Mouse (Mus musculus): Measurements from ENCODE around the gene Fmr1. TPM values are rescaled to one million over a fixed set of nuclear protein-coding genes. Genes with fewer than 3 reads are reported as not detected.

The Fmr1 gene
- 63.3 TPM for polyA plus RNA-seq (2017; shearing (Covaris generic))

GRCm38 (mm10) chrX:68678333-68678740 lies at the start of gene Fmr1:
Fmr1 (plus strand) TSS chrX:68678541.

GRCm38 (mm10) chrX:68761606-68762005 lies 83.3 kb downstream of the Fmr1 start, which contains the start of gene Fmr1nb:
Fmr1nb (plus strand) TSS chrX:68761839.

Other genes starting within 250 kb of the Fmr1 start
- gene Fmr1nb, start 83.3 kb downstream of the Fmr1 start, polyA plus RNA-seq (2017; shearing (Covaris generic)), result not detected
- 1.4 TPM for gene Gm14698, start 142.6 kb downstream of the Fmr1 start, polyA plus RNA-seq (2017; shearing (Covaris generic))
- gene Gm6812, start 214.5 kb downstream of the Fmr1 start, polyA plus RNA-seq (2017; shearing (Covaris generic)), result not detected